Mouse (Mus musculus): ENCODE measurements around the gene Foxs1.

The Foxs1 gene

GRCm38 (mm10) chr2:152933048-152933447 lies at the start of gene Foxs1:
Gene Foxs1 (minus strand): TSS chr2:152933208.
- DNase-seq (ENCODE audit: low read depth, low spot score), result no peak

DNA sequence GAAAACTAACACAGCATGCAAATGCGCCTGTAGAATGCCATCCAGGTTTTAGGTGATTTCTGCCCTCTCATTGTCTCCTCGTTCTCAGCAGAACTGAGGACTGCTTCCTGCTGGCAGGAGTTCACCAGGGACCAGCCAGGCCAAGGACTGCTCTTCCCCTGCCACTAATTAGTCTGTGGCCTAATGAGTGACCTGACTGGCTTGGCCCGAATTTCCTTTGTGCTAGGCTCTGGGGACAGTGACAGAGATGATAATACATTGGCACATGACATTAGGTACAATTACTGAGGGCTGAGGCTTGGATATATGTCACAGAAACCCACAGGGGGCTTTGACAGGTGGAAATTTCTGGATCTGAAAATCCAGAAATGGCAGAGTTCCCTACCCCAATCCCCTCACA lies 44.0 kb upstream of the Foxs1 start:
- no peak for DNase-seq (ENCODE audit: low read depth, low spot score)

- DNase-seq (ENCODE audit: low read depth, low spot score), result no peak
Observed at GRCm38 (mm10) chr2:152965555-152965954, 32.5 kb upstream of the Foxs1 start.

GRCm38 (mm10) chr2:152962091-152962793 lies 29.2 kb upstream of the Foxs1 start, which contains the start of gene Ttll9:
Gene Ttll9 (plus strand): TSS chr2:152962485.
- peak; percentile 95 for DNase-seq (ENCODE audit: low read depth, low spot score)

GRCm38 (mm10) chr2:152958116-152958515 lies 25.1 kb upstream of the Foxs1 start:
- no peak for DNase-seq (ENCODE audit: low read depth, low spot score)

DNA sequence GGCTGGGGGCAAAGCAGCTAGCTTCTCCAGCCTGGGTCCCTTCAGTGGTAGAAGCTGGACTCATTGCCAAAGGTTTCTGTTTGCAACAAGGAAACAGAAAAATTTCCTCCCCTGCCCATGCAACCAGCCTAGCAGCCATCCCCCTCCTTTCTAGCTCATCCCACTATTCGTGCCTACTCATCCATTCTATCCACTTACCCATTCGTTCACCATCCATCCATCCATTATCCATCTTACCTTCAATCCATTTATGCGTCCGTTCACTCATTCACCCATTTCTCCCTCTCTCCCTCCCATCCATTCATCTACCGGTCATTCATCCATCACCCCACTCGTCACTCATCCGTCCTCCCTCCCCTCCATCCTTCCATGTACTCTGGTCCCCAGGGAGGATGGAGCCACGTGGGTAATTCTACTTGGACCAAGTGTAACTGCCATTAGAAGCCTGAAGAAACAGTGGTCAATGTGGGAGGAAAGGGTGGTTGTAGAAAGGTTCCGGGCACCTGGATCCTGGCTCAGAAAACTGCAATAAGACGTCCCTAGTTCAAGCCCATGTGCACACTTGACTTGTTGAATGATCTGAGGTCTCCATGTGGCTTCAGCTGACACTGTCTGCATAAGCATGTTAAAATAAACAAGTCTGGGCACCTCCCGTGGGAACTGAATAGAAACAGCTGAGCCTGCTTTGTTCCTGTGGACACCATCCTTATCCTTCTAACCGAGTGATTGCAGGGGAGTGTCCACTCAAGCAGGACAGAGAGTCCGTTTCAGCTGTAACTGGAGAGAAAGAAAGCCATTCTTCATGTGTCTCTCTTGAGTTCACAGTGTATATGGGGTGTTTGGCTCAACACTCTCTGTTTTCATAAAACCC lies 19.1 kb upstream of the Foxs1 start:
- DNase-seq (ENCODE audit: low read depth, low spot score), result peak; percentile 67

DNA sequence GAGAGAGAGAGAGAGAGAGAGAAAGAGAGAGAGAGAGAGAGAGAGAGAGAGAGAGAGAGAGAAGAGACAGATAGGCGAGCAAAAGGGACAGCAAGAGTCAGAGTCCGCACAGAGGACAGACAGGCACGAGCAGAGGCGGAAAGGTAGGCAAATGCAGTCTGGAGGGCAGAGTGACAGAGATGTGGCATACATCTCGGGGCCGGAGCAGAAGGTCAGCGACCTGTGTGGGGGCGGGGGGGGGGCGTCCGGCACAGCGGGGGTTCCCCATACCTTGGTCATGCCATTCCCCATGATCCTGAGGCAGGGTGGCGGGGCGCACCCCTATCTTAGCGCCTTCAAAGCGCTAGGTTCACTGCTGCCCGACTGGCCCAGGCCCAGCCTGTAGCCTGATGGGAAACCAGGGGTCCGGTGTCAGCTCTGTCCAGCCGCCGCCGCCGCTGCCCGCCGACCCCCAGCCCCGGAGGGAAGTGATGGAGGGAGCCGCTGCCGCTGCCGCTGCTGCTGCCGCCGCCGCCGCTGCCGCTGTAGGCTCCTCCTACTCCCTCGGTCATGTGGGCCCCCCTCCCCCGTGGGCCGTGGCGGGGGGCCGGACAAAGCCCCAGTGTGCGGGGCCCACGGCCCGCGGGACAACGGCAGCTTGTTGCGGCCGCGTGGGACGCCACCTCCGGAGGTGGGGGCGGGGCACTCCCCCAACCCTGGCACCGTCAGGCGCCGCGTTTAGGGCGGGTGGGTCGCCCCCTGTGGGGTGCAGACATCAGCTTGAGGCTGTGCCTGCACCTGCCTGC lies 18.2 kb upstream of the Foxs1 start, which contains the start of gene Dusp15:
TSS of gene Dusp15 (minus strand) at position 634 of the 785 bp plus-strand sequence.
- peak; percentile 82 for DNase-seq (ENCODE audit: low read depth, low spot score)

DNA sequence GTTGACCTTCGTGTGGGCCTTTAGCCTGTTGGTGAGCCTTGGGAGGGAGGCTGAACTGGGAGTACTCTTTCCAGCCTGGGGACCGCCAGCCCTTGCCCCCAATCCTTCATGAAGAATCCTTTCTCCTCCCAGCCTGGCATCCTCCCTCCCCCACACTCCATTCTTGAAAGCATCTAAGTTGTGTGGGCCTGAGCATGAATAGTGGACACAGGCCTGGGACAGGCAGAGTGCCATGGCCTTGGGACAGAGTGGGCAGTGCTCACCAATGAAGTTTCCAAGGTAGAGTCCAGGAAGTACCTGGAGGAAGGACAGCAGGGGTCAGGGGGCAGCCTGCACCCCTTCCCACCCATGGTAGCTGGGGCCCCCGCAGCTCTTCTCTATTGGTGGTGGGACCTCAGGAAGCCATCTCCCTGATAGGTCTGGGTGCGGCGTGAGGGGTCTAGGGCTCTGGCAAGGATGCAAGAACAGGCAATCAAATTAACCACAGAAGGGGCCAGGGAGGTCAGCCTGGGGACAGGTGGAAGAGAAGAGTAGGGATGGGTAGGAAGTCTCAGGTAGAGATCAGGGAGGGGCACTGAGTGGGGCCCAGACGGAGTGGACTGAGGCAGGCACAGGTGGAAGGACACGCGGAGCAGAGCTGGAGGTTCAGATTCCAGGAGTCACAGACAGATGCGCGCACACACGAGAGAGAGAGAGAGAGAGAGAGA lies 17.5 kb upstream of the Foxs1 start:
- DNase-seq (ENCODE audit: low read depth, low spot score), result no peak

GRCm38 (mm10) chr2:152948438-152949020 lies 15.5 kb upstream of the Foxs1 start:
- peak; percentile 57 for DNase-seq (ENCODE audit: low read depth, low spot score)

- DNase-seq (ENCODE audit: low read depth, low spot score), result peak; percentile 80
Observed at GRCm38 (mm10) chr2:152947098-152947497, 14.1 kb upstream of the Foxs1 start.

DNA sequence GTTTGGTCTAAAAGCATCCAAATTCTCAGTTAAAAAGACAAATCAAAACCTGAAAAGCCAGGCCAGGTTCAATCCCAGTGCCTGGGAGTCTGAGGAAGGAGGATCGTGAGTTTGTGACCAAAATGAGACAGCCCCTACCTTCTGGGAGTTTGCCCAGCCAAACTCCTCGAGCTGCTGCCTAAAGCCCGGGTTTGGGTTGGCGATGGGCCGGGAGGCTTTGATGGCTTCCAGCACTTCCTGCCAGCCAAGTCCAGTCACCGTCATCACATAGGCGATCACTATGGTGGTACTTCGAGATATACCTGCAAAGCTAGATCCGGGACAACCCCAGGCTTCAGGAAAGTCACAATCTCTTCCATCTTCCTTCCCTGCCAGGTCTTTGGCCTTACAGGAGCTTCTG lies 11.0 kb upstream of the Foxs1 start:
- no peak for DNase-seq (ENCODE audit: low read depth, low spot score)

DNA sequence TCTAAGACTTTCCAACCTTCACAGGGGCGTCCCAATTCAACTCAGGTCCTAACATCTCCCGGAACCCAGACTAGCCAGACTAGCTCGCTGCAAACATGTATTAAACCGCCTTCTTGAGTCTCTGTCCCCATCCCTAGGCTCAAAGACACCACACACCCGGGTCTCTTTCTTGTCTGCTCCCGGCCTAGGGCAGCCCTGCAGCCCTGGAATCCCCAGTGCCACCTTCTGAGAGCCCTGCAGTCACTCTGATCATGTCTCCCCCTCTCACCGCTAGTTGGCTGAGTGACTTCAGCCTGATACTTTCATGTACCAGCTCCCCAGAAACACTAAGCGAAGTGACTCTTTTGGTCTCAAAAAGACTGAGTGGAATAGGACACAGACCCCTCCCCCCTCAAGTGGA lies 10.6 kb upstream of the Foxs1 start:
- peak; percentile 46 for DNase-seq (ENCODE audit: low read depth, low spot score)

DNA sequence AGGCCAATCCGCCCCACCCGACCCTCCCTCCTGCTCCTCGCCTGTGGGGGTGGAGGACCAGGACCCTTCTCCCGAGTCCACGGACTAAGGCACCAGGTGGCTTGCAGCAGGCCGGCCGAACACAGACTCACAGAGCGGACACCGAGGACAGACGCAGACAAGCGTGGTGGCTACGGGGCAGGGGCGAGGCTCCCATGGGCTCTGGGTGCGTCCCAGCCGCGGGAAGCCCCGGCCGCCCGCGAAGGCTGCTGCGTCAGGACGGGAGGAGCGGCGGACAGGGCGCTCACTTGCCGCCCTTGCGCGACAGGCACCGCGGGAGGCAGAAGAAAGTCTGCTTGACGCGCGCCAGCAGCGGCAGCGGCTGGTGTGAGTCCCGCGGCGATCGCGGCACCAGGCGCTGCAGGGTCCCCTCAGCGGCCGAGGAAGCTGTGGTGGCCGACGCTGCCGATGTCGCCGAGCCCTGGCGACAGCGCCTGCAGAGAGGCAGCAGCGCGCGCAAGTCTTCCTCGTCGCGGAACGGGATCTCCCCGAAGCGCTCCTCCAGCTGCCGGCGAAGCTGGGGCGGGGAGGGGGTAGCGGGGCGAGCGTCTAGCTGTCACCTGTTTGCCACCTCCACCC lies 10.0 kb upstream of the Foxs1 start:
- DNase-seq (ENCODE audit: low read depth, low spot score), result peak; percentile 38

GRCm38 (mm10) chr2:152941776-152942175 lies 8.8 kb upstream of the Foxs1 start:
- DNase-seq (ENCODE audit: low read depth, low spot score), result no peak

DNA sequence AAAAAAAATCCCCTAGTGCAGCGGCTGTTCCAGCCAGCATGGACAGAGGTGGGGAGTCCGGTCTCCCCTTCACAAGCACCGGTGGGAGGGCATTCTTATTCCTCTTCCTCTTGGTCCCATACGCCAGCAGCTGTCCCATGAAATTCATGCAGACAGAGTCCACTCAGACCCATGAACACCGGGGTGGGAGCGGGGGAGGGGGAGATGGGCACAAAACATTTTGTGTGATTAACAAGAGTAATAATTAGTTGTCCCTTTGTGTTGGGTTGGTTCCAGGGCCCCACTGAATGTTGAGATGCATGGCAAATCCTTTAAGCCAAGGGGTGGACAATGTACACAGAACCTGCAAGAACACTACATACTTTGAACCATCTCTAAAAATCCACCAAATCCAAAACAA lies 8.1 kb upstream of the Foxs1 start:
- DNase-seq (ENCODE audit: low read depth, low spot score), result no peak

DNA sequence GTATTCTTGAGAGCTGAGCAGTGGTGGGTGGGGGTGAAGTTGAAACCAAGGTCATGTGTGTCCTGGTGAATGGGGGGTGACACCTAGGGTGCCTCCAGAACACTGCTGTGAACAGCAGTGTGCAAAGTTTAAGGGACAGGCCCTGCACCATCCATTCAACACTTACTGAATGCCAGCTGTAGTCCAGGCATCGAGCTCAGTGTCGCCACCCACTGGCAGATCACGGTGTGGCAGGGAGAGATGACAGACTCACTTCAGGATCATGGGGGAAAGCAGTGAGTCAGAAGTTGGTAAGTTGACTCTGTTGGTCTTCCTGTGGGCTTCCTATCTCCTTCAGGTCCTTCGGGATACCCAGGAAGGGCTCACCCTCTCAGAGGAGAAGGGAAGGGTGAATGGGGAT lies 6.8 kb upstream of the Foxs1 start:
- DNase-seq (ENCODE audit: low read depth, low spot score), result peak; percentile 41

DNA sequence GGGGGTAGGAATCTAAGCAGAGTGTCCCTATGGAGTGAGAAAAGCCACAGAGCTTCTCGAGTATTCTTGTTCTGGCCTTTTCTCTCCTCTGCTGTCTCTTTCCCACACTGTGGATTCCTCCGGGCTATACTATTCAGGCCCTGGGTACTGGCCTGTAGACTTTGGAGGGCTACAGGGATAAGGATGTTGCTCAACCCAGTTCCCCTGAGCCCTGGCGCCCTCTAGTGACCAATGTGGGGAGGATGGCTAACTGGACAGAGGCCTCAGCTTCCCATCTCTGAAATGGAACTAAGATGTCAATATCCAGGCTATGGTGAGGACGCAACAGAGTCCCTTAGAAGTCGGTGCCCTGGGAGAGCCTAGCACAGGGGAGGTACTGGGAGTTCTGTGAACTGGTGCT lies 606 bp upstream of the Foxs1 start:
- DNase-seq (ENCODE audit: low read depth, low spot score), result peak; percentile 60

DNA sequence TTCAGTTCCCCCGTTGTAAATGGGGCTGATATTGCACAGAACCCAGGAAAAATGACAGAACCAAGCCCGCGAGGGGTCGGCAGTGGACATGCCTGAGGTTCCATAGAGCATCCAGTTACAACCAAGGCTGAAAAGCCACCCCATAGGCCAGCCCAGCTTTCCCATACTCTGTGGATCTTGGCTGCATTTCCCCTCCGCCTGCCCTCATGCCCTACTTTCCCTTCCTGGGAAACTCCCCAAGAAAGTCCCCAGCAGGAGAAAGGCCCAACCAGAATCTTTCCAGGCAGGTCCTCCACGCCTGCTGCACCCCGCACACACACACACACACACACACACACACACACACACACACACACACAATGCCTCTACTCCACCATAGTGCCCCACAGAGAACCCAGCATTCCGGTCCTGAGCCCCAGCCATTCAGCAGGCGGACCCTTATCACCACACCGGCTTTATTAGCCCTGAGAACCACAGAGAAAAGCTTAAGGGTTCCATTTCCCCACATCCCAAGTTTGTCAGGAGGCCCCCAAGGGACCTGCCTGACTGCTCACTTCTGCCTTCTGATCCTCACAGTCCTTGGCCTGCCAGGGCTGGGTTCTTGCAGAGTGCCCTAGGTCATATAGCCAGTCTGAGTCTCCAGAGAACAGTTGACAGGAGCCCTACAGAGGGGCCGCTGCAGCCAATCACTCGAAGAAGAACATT lies 1.4 kb downstream of the Foxs1 start:
- peak; percentile 37 for DNase-seq (ENCODE audit: low read depth, low spot score)

DNA sequence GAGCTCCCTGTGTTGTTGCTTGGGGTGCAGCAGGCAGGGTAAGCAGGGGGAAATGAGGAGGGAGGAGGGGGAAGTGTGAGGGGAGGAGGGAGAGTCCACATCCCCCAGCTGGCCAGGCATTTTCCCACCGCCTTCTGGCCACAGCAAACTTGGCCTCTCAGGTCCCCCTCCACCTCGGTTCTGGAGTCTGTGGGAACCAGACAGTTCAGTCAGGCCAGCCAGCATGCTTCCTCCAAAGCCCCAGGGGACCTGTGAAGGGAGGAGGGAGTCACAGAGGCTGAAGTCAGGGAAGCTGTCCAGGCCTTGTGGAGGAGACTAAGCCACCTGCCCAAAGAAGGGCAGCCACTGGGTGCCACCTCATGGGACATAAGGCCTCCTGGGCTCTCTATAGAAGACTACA lies 2.7 kb downstream of the Foxs1 start:
- no peak for DNase-seq (ENCODE audit: low read depth, low spot score)

DNA sequence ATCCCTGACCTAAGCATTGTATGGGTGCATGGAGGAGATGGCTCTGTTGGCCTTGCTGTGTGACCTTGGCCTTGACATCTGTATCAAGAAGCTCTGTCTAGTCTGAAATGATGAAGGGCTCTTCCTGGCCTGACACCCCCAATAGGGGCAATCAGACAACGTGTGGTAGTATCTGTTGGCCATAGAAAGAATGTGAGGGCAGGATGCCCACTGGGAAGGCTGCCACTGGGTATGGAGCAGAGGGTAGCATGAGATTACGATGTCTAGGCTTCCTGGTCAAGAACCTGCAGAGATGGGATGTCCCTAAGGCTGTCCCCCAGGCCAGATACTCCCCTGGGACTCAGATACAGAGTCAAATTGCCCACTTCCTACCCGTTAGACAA lies 4.0 kb downstream of the Foxs1 start:
- no peak for DNase-seq (ENCODE audit: low read depth, low spot score)

Measured in brain, adult 2 months (tissue).